Mouse (Mus musculus) liver, embryonic 12.5 days (tissue): Measurements from ENCODE around the gene Manba. TPM values are rescaled to one million over a fixed set of nuclear protein-coding genes. Genes with fewer than 3 reads are reported as not detected.
A peak's percentile ranks its signal among the peaks of the same experiment; 100 is the strongest.

ENCODE experiments used
- ATAC-seq: fragments of 200-750 bp; cut with Nextera tagmentation; 2 replicates; pipeline ENCODE4 v1.8.0; 2017; ENCODE audit warnings: moderate number of reproducible peaks, mild to moderate bottlenecking, moderate library complexity
- H3K27ac ChIP-seq: fragments of 300-500 bp; sonication (generic); 2 replicates; pipeline ENCODE4 v1.5.1; 2016; ENCODE audit warnings: mild to moderate bottlenecking
- H3K27me3 ChIP-seq: fragments of 300-500 bp; sonication (generic); replicated peaks from 2 replicates; pipeline ENCODE4 v1.6.1; 2016; ENCODE audit warnings: mild to moderate bottlenecking, moderate library complexity
- H3K36me3 ChIP-seq: fragments of 300-500 bp; sonication (generic); 2 replicates; pipeline ENCODE4 v1.6.1; 2016; ENCODE audit warnings: mild to moderate bottlenecking, moderate library complexity
- H3K4me1 ChIP-seq: fragments of 300-500 bp; sonication (generic); 2 replicates; pipeline ENCODE4 v1.6.1; 2016
- H3K4me2 ChIP-seq: fragments of 300-500 bp; sonication (generic); 2 replicates; pipeline ENCODE4 v1.6.1; 2016; ENCODE audit warnings: mild to moderate bottlenecking, moderate library complexity
- H3K4me3 ChIP-seq: fragments of 300-500 bp; sonication (generic); 2 replicates; pipeline ENCODE4 v1.5.1; 2016; ENCODE audit warnings: mild to moderate bottlenecking, moderate library complexity
- H3K9ac ChIP-seq: fragments of 300-500 bp; sonication (generic); 2 replicates; pipeline ENCODE4 v1.6.1; 2016; ENCODE audit warnings: mild to moderate bottlenecking, moderate library complexity
- H3K9me3 ChIP-seq: fragments of 300-500 bp; sonication (generic); replicated peaks from 2 replicates; pipeline ENCODE4 v1.6.1; 2016; ENCODE audit warnings: mild to moderate bottlenecking, moderate library complexity
- WGBS: fragments of 180-500 bp; shearing (Covaris S2); methylation state at CpG from one replicate; pipeline ENCODE4 v1.1.7; 2016; ENCODE audit not compliant: insufficient replicate concordance; 5-methylcytosine and 5-hydroxymethylcytosine counted together
- polyA plus RNA-seq: library from polyadenylated mRNA; unstranded; fragments of >200 nt; fragmentation: Nextera tagmentation; extraction: Ambion mirVana; gene quantifications from 2 replicates; pipeline ENCODE4 v1.2.1, GENCODE M21; 2016

The Manba gene
- polyA plus RNA-seq, result 6.8 and 7.3 TPM in 2 replicates

- Histone ChIP-seq H3K4me3 (peak within 1 kb of the TSS; percentile 70), H3K9ac (peak within 1 kb of the TSS; percentile 75), H3K36me3 (no peaks in the 10 kb centered on the region), H3K9me3 (no peaks in the 10 kb centered on the region), H3K27ac (no peak within 1 kb of the TSS), H3K4me2 (peak within 1 kb of the TSS; percentile 93), H3K27me3 (no peaks in the 10 kb centered on the region), H3K4me1 (peaks cover 18% of the 10 kb centered on the region)
- peak; percentile 93 for ATAC-seq
- WGBS, result 2% methylated on average over 48 of the region's 48 CpGs
Observed at GRCm38 (mm10) chr3:135485128-135485899, at the start of gene Manba. TSS of gene Manba (plus strand) at chr3:135485611.

DNA sequence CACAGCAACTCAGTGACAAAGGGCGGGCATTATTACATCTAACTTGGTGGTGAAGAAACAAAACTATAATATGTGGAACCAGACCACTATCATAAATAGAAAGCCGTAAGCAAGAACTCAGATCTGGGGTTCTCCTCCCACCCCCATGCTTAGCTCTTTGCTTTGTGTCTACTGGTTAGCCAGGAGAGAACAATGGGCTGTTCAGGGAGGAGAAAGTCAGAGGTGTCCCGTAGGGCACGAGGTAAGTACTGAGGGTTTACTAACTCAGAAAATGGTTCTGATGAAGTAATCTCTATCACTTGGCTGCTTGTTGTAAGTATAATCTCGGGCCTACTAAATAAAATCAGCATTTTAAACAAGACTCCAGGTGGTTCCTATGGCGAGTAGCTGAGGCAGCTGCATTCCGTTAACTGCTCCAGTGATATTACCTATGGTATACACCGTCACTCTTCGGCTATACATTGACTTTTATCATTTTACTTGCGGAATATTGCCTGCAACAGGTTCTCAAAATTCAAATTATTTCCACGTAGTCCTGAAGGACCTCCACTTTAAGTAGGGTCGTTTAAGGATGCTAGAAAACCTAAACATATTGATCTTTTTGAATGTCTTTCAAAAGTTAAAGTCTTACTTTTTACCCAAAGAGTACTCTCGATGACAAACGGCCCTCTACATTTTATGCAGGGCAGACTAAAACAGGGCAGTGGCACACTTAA, 48.4 kb upstream of the Manba start:
- Histone ChIP-seq H3K4me2 (peak overlapping the region; percentile 81), H3K9me3 (no peaks in the 10 kb centered on the region), H3K4me3 (peak overlapping the region; percentile 78), H3K27me3 (no peaks in the 10 kb centered on the region), H3K9ac (peak overlapping the region; percentile 74), H3K4me1 (peaks cover 23% of the 10 kb centered on the region), H3K27ac (peak overlapping the region; percentile 76), H3K36me3 (peaks cover 12% of the 10 kb centered on the region; the same call in 1 of the 2 replicates)
- no peak for ATAC-seq
- 59% methylated on average over 14 of the region's 14 CpGs for WGBS

DNA sequence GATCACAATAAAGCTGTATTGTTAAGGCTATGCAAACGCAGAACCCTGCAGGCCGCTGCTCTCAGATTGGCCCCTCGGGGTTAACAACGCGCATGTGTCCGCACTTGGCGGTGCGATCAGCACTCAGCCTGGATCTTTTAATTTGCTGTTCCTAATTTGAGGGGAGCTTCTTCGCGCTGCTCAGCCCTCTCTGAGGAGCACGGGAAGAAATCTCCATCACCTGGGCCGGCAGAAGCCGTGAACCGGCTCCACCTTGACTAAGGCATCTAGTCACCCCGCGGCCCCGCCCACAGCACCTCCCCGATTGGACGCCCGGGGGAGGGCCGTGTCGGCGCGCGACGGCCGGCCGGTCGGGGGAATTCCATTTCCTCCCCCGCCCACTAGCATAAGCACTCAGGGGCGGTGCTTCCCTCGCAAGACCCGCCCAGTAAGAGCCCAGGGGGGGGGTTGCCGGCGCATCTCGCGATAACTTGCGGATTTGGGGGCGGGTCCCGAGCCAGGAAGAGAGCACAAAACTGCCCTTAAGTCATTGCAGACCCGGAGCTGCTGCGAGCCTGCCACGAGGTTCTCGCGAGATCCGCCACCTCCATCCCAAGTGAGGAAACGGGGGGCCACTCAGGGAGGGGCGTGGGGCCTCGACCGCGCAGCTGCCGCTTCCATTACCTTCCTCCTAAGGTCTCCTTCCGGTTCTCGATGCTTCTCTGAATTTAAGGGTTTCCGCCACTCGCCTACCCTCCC, 47.5 kb upstream of the Manba start, which contains the start of gene Ube2d3:
Gene Ube2d3 (plus strand): TSS at position 392 of the 738 bp plus-strand sequence.
- H3K9me3 ChIP-seq, result no peaks in the 10 kb centered on the region
- H3K4me3 ChIP-seq, result peak within 1 kb of the TSS; percentile 78
- H3K4me1 ChIP-seq, result peaks cover 28% of the 10 kb centered on the region
- H3K9ac ChIP-seq, result peak within 1 kb of the TSS; percentile 97
- H3K27ac ChIP-seq, result peak within 1 kb of the TSS; percentile 100
- peak within 1 kb of the TSS; percentile 81 for H3K4me2 ChIP-seq
- 0% methylated on average over 55 of the region's 56 CpGs for WGBS
- no peaks in the 10 kb centered on the region for H3K27me3 ChIP-seq
- H3K36me3 ChIP-seq, result peaks cover 16% of the 10 kb centered on the region; the same call in 1 of the 2 replicates
- peak; percentile 85 for ATAC-seq

- H3K9me3 ChIP-seq, result no peaks in the 10 kb centered on the region
Observed at GRCm38 (mm10) chr3:135438531-135438912, 46.9 kb upstream of the Manba start.

GRCm38 (mm10) chr3:135438913-135439531, 46.4 kb upstream of the Manba start:
- H3K9me3 ChIP-seq, result no peaks in the 10 kb centered on the region
- H3K4me1 ChIP-seq, result peaks cover 38% of the 10 kb centered on the region
- WGBS, result under 1% methylated on average over 51 of the region's 76 CpGs

More at GRCm38 (mm10) chr3:135438531-135438912, 46.9 kb upstream of the Manba start:
- Histone ChIP-seq H3K27ac (peak overlapping the region; percentile 100), H3K4me2 (peak overlapping the region; percentile 81), H3K4me3 (peak overlapping the region; percentile 78), H3K4me1 (peaks cover 34% of the 10 kb centered on the region), H3K36me3 (peaks cover 22% of the 10 kb centered on the region), H3K27me3 (no peaks in the 10 kb centered on the region), H3K9ac (peak overlapping the region; percentile 97)
- peak; percentile 65 for ATAC-seq
- WGBS, result 2% methylated on average over 46 of the region's 50 CpGs

DNA sequence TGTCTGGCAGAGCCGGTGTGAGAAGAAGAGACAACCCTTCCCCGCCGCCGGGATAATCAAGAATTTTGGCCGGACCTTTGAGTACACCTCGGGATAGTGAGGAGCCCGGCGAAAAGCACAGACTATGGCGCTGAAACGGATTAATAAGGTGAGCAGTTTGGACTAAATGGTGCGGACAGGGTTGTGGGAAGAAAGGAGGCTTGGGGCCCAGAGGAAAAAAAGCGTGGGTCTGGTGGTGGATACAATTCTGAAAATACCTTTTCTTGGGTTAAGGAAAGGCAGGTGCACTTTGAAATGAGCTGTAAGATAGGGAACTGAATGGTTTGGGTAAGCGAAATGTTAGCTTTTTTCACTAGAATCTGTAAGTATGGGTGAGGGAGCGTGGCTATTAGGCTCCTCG, 45.8 kb upstream of the Manba start:
- ATAC-seq, result no peak
- 1% methylated on average over 15 of the region's 15 CpGs for WGBS
- peaks cover 28% of the 10 kb centered on the region for H3K36me3 ChIP-seq
- H3K27me3 ChIP-seq, result no peaks in the 10 kb centered on the region
- peak overlapping the region; percentile 78 for H3K4me3 ChIP-seq
- H3K4me1 ChIP-seq, result peaks cover 38% of the 10 kb centered on the region
- no peaks in the 10 kb centered on the region for H3K9me3 ChIP-seq
- peak overlapping the region; percentile 100 for H3K27ac ChIP-seq
- H3K9ac ChIP-seq, result peak overlapping the region; percentile 97
- peak overlapping the region; percentile 81 for H3K4me2 ChIP-seq

More at GRCm38 (mm10) chr3:135438913-135439531, 46.4 kb upstream of the Manba start:
- peak; percentile 68 for ATAC-seq
- Histone ChIP-seq H3K36me3 (peaks cover 26% of the 10 kb centered on the region), H3K9ac (peak overlapping the region; percentile 97), H3K27ac (peak overlapping the region; percentile 100), H3K27me3 (no peaks in the 10 kb centered on the region), H3K4me3 (peak overlapping the region; percentile 78), H3K4me2 (peak overlapping the region; percentile 81)

GRCm38 (mm10) chr3:135440221-135440620, 45.2 kb upstream of the Manba start:
- no peak for ATAC-seq
- Histone ChIP-seq H3K4me1 (peaks cover 38% of the 10 kb centered on the region), H3K27ac (peak overlapping the region; percentile 100), H3K9ac (peak overlapping the region; percentile 97), H3K9me3 (no peaks in the 10 kb centered on the region), H3K36me3 (peaks cover 32% of the 10 kb centered on the region), H3K4me3 (peak overlapping the region; percentile 78), H3K4me2 (peak overlapping the region; percentile 81), H3K27me3 (no peaks in the 10 kb centered on the region)
- WGBS, result 4% methylated on average over 7 of the region's 7 CpGs

DNA sequence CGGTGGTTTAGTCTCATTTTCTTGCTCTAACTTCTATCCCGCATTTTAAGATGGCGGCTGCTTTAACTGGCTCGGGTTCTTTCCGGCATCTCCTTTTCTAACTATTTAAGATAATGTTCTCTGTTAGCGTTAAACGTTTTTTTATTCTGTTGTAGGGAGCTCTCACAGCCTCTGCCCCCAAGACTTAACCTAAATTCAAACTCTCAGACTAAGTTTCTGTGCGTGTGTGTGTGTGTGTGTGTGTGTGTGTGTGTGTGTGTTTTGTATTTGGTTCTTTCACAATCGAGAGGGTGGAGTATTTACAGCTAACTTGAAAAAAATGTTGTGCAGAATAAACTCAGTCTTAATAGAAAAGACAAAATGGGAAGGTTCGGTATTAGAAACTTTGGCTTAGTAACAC, 44.8 kb upstream of the Manba start:
- Histone ChIP-seq H3K27me3 (no peaks in the 10 kb centered on the region), H3K9ac (peak overlapping the region; percentile 97), H3K4me3 (peak overlapping the region; percentile 78), H3K4me2 (peak overlapping the region; percentile 81), H3K4me1 (peaks cover 38% of the 10 kb centered on the region), H3K36me3 (peaks cover 34% of the 10 kb centered on the region), H3K9me3 (no peaks in the 10 kb centered on the region), H3K27ac (peak overlapping the region; percentile 100)
- no peak for ATAC-seq
- WGBS, result 29% methylated on average over 10 of the region's 10 CpGs

DNA sequence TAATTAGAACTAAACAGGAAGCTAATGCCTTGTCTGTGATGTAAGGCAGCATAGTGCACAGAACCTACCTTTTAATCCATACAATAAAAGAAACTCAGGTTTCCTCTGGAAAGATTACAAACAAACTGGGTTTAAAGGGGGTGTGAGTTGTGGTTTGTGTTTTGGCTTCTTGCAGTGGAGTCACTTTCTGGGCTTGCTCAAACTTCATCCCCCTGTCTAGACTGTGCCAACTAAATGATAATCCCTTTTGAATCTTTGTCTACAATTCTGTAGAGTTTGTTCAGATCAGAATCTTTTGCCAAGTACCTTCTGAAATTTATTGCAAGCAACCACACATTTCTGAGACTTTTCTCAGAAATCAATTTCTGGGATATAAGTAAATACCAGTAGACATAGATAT, 40.5 kb upstream of the Manba start:
- Histone ChIP-seq H3K36me3 (peaks cover 49% of the 10 kb centered on the region), H3K9ac (no peak overlapping the region), H3K4me2 (no peak overlapping the region), H3K4me1 (peaks cover 27% of the 10 kb centered on the region), H3K9me3 (no peaks in the 10 kb centered on the region), H3K27ac (no peak overlapping the region), H3K4me3 (no peak overlapping the region), H3K27me3 (no peaks in the 10 kb centered on the region)
- no peak for ATAC-seq

- Histone ChIP-seq H3K4me3 (no peak overlapping the region), H3K27ac (no peak overlapping the region), H3K4me1 (no peaks in the 10 kb centered on the region), H3K9ac (no peak overlapping the region), H3K4me2 (no peak overlapping the region), H3K9me3 (no peaks in the 10 kb centered on the region), H3K36me3 (peaks cover 83% of the 10 kb centered on the region), H3K27me3 (no peaks in the 10 kb centered on the region)
- no peak for ATAC-seq
Observed at GRCm38 (mm10) chr3:135458981-135459380, 26.4 kb upstream of the Manba start.

DNA sequence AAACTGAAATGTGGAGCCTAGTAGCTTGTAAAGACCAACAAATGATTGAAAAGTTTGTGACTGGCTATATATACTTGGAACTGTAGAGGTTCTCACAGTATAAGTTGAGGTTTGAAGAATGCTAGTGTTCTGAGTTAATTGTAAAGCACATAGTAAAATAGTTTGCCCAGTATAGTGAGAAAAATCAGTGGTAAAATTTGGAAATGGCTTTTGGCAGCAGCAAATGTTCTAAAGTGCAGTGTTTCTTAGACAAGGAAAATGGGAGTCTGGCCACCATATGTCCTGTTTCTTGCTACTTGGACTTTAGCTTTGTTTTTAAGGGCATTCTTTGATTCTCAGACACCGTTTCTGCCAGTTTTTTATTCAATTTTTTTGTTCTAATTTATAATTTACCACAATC, 17.0 kb upstream of the Manba start:
- no peak overlapping the region for H3K4me3 ChIP-seq
- no peaks in the 10 kb centered on the region for H3K27me3 ChIP-seq
- no peak overlapping the region for H3K9ac ChIP-seq
- 80% methylated on average over 1 of the region's 1 CpGs for WGBS
- H3K27ac ChIP-seq, result no peak overlapping the region
- peaks cover 35% of the 10 kb centered on the region for H3K36me3 ChIP-seq
- H3K4me1 ChIP-seq, result no peaks in the 10 kb centered on the region
- ATAC-seq, result no peak
- no peak overlapping the region for H3K4me2 ChIP-seq
- H3K9me3 ChIP-seq, result no peaks in the 10 kb centered on the region
